Mouse (Mus musculus) ES-Bruce4 (cell line): ENCODE data around the gene Trmt112. TPM values are rescaled to one million over a fixed set of nuclear protein-coding genes. Genes with fewer than 3 reads are reported as not detected.

Source experiments
- H3K27ac ChIP-seq: 2 replicates; pipeline ENCODE4 v1.5.1; 2012; ENCODE audit warnings: low read length, inconsistent platforms; ENCODE audit not compliant: insufficient read depth
- H3K27me3 ChIP-seq: 2 replicates; pipeline ENCODE4 v1.6.1; 2012; ENCODE audit warnings: mild to moderate bottlenecking, low read length, inconsistent platforms; ENCODE audit not compliant: control insufficient read depth, poor library complexity, insufficient read depth, severe bottlenecking
- H3K36me3 ChIP-seq: 2 replicates; pipeline ENCODE4 v1.6.1; 2012; ENCODE audit warnings: inconsistent platforms, mild to moderate bottlenecking, low read length, moderate library complexity; ENCODE audit not compliant: control insufficient read depth, poor library complexity, insufficient read depth, severe bottlenecking
- H3K4me1 ChIP-seq: one replicate; pipeline ENCODE4 v1.8.1; 2011; ENCODE audit warnings: low read length; ENCODE audit not compliant: control insufficient read depth, insufficient read depth
- H3K4me3 ChIP-seq: 2 replicates; pipeline ENCODE4 v1.5.1; 2011; ENCODE audit warnings: low read depth, mild to moderate bottlenecking, low read length
- H3K9ac ChIP-seq: 2 replicates; pipeline ENCODE4 v1.6.1; 2012; ENCODE audit warnings: low read depth, mild to moderate bottlenecking, inconsistent platforms; ENCODE audit not compliant: poor library complexity, severe bottlenecking
- H3K9me3 ChIP-seq: replicated peaks from 2 replicates; pipeline ENCODE4 v1.6.1; 2012; ENCODE audit warnings: mild to moderate bottlenecking, low read length, inconsistent platforms; ENCODE audit not compliant: control insufficient read depth, poor library complexity, insufficient read depth, severe bottlenecking
- CTCF ChIP-seq: IDR thresholded peaks from one replicate; pipeline ENCODE4 v1.8.1; 2011; ENCODE audit warnings: low read depth, low read length
- EP300 ChIP-seq: IDR thresholded peaks from 2 replicates; pipeline ENCODE4 v1.6.1; 2011; ENCODE audit warnings: low read depth, low read length; ENCODE audit not compliant: insufficient read depth
- POLR2A ChIP-seq: IDR thresholded peaks from one replicate; pipeline ENCODE4 v1.8.1; 2011; ENCODE audit warnings: low read length; ENCODE audit not compliant: insufficient read depth
- polyA plus RNA-seq: library from polyadenylated mRNA; stranded (reverse); fragments of >200 nt; gene quantifications from 2 replicates; pipeline ENCODE4 v1.2.4, GENCODE M21; 2011; ENCODE audit warnings: low read depth; ENCODE audit not compliant: missing spikeins, insufficient read depth, insufficient read length

Gene Trmt112
- 109 and 112 TPM in 2 replicates for polyA plus RNA-seq

- Histone ChIP-seq H3K27ac (peak within 1 kb of the TSS; percentile 74), H3K4me3 (peak within 1 kb of the TSS; percentile 78), H3K4me1 (no peaks in the 10 kb centered on the region), H3K9me3 (no peaks in the 10 kb centered on the region), H3K36me3 (peaks cover 15% of the 10 kb centered on the region; the same call in 1 of the 2 replicates), H3K27me3 (no peaks in the 10 kb centered on the region), H3K9ac (peak within 1 kb of the TSS; percentile 28)
- TF ChIP-seq POLR2A (peak; percentile 51), EP300 (no peak), CTCF (no peak)
These were observed at the start of gene Trmt112, which contains the start of gene Prdx5 for GRCm38 (mm10) chr19:6909507-6910289. TSS of gene Trmt112 (plus strand) at chr19:6909698. TSS of gene Prdx5 (minus strand) at chr19:6910106.

- Histone ChIP-seq H3K9ac (no peak overlapping the region), H3K27me3 (no peaks in the 10 kb centered on the region), H3K9me3 (peaks cover 10% of the 10 kb centered on the region), H3K36me3 (no peaks in the 10 kb centered on the region), H3K4me1 (no peaks in the 10 kb centered on the region), H3K4me3 (no peak overlapping the region), H3K27ac (no peak overlapping the region)
- TF ChIP-seq POLR2A (no peak), CTCF (no peak), EP300 (no peak)
These were observed 49.5 kb upstream of the Trmt112 start for GRCm38 (mm10) chr19:6859971-6860370.

- Histone ChIP-seq H3K9me3 (peaks cover 10% of the 10 kb centered on the region), H3K27me3 (no peaks in the 10 kb centered on the region), H3K9ac (no peak overlapping the region), H3K4me3 (no peak overlapping the region), H3K27ac (no peak overlapping the region), H3K4me1 (no peaks in the 10 kb centered on the region), H3K36me3 (no peaks in the 10 kb centered on the region)
- no peak for TF ChIP-seq POLR2A
These were observed 48.8 kb upstream of the Trmt112 start for GRCm38 (mm10) chr19:6860706-6861105.

- H3K9me3 ChIP-seq, result peaks cover 10% of the 10 kb centered on the region
- H3K27ac ChIP-seq, result no peak overlapping the region
- no peaks in the 10 kb centered on the region for H3K27me3 ChIP-seq
- no peak for TF ChIP-seq POLR2A
- no peak for TF ChIP-seq CTCF
- TF ChIP-seq EP300, result no peak
- H3K4me3 ChIP-seq, result no peak overlapping the region
- peaks cover 2% of the 10 kb centered on the region for H3K4me1 ChIP-seq
- no peaks in the 10 kb centered on the region for H3K36me3 ChIP-seq
- no peak overlapping the region for H3K9ac ChIP-seq
These were observed 48.0 kb upstream of the Trmt112 start for GRCm38 (mm10) chr19:6861451-6861850.

GRCm38 (mm10) chr19:6869355-6869754, 40.1 kb upstream of the Trmt112 start:
- TF ChIP-seq CTCF (no peak), EP300 (no peak), POLR2A (no peak)
- Histone ChIP-seq H3K36me3 (no peaks in the 10 kb centered on the region), H3K27me3 (no peaks in the 10 kb centered on the region), H3K4me1 (peaks cover 2% of the 10 kb centered on the region), H3K9me3 (peaks cover 6% of the 10 kb centered on the region), H3K27ac (no peak overlapping the region), H3K4me3 (no peak overlapping the region), H3K9ac (no peak overlapping the region)

- Histone ChIP-seq H3K27ac (no peak overlapping the region), H3K4me1 (no peaks in the 10 kb centered on the region), H3K9me3 (no peaks in the 10 kb centered on the region), H3K27me3 (no peaks in the 10 kb centered on the region), H3K4me3 (no peak overlapping the region), H3K36me3 (no peaks in the 10 kb centered on the region), H3K9ac (no peak overlapping the region)
- TF ChIP-seq EP300 (no peak), CTCF (peak; percentile 36)
These were observed 37.8 kb upstream of the Trmt112 start for GRCm38 (mm10) chr19:6871574-6872271.
